Mouse (Mus musculus) ovary, adult 18-20 months (tissue): Measurements from ENCODE around the gene Gm42688.
"Not testable (repeated sequence)": the region's sequence is repeated elsewhere in the genome, so short reads cannot be mapped to it uniquely, and the experiment has no call there.

Experiments
- DNase-seq: peaks from one replicate; pipeline ENCODE4 v3.0.0; 2022; ENCODE audit warnings: low spot score, mixed read lengths

Gm42688 gene

DNA sequence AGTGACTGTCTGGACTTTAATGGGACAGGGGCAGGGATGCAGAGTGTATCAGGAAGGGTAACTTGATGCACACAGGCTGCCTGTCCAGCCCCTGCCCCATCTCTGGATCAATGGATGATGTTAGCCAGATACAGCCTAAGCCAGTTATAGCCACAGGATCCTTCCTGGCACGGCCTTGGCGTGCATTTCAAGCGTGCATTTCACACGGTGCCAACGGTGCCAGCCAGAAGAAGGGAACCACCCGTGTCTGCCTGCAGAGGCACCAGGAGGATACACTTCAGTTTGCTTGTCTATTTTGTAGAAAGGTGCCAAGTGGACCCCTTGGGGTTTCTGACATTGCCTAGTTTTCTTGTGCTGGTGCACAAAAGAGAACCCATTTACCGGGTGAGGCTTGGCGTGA lies 38.6 kb downstream of the Gm42688 start:
- DNase-seq: no peak

GRCm38 (mm10) chr6:83141636-83142035 lies 40.2 kb downstream of the Gm42688 start:
- no peak for DNase-seq

- no peak for DNase-seq
Measured at GRCm38 (mm10) chr6:83142211-83142731, 40.9 kb downstream of the Gm42688 start.

GRCm38 (mm10) chr6:83142886-83143285 lies 41.5 kb downstream of the Gm42688 start:
- DNase-seq: no peak

GRCm38 (mm10) chr6:83145209-83145608 lies 43.8 kb downstream of the Gm42688 start:
- DNase-seq: no peak

GRCm38 (mm10) chr6:83145805-83146204 lies 44.4 kb downstream of the Gm42688 start:
- DNase-seq: no peak

DNA sequence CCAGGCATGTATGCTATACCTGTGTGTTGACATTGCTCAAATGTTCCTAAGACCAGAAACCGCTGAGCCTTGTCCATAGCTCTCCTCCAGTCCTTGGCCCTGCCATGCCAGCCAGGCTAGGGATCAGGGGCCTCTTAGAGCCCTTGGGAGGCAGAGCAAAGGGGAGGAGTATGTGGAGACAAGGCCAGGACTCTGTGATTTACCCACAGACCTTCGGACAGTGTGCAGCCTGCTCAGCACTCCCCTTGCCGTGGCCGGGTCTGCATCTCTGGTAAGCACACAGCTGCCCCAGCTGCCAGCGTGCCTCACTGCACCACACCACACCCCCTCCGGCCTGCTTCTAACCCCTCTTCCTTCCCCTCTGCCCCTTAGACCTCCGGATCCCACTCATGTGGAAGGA lies 45.9 kb downstream of the Gm42688 start:
- peak; percentile 50 for DNase-seq

- DNase-seq: no peak
Measured at GRCm38 (mm10) chr6:83151721-83152120, 50.3 kb downstream of the Gm42688 start.

DNA sequence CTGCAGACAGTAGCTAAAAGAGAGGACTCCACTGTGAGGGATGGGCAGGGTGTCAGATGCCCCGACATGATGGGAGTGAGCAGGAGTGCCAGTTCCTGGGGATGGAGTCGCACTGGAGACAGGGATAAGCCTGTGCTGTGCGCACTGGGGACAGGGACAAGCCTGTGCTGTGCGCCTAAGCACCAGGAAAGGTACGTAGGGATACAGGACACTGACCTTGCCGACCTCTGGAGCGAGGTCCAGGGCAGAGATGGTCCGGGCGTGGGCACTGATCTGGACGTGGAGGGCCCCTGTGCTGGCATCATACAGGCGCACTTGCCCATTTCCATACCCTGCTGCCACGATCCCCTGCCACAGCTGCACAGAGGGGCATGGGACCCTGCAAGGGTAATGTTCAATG lies 51.6 kb downstream of the Gm42688 start:
- DNase-seq: no peak

DNA sequence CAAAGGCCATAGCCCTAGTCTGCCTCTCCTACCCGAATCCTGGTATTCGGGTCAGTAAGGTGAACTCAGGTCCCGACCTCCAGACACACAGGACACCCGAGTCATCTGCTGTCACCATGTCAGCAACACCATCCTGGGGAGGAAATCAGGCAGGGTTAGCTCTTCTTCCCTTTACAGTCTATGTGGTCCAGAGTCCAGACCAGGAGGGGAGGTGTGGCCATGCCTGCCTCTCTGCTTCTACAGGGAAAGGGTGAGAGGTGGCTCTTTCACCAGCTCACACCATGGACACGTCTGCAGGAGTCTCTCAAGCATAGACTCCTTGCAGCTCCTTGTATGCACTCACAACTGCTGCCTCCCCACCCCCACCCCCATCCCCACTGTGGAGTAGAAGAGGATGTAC lies 52.1 kb downstream of the Gm42688 start:
- no peak for DNase-seq

DNA sequence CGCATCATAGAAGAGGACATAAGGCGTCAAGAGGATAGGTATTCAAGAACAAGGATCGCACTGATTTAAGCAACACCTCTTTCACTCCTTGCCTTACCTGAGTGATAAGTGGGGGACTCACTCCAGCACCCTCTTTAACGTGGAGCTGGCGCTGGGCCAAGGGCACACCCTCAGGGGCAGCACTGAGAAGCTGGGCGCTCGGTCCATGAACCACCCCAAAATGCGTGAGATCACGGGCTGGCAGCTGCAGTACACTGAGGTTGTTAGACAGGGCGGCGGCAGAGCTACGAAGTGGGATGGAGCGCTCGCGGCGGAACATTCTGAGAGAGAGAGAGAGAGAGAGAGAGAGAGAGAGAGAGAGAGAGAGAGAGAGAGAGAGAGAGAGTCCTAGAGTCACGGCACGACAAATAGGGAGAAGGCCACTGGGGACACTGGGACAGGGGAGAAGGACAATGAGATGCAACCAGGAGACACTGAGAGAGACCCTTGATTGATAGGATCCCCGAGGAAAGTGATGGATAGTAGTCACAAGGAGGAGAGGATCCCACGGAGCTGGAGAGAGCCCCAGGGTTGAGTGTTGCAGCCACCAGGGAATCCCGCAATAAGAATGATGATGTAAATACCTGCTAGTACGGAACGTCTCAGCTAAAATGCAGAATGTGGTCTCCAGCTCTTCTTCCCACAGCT lies 54.3 kb downstream of the Gm42688 start:
- DNase-seq: no peak

DNA sequence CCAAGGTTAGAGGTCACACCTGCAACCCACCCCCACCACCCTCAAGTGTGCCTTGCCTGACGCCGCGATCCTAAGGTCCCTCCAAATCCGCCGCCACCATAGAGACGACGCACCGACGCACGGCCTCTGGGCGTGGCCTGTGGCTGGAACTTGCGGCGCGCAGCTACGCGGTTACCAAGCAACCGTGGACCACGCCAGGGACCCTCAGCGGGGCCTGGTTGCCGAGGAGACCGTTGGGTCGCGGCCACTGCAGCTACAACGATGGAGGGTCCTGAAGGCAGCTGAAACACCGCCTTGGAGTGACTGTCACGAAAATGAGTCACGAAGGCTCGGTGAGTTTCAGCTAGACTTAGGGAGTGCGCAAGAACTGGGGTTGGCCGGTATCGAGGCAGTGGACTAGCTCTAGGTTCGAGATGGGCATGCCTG lies 54.9 kb downstream of the Gm42688 start, which contains the start of the genes Wdr54 and 1700003E16Rik:
Wdr54 (minus strand) TSS at position 139 of the 426 bp plus-strand sequence.
1700003E16Rik (plus strand) TSS at position 146 of the 426 bp plus-strand sequence.
- DNase-seq: no peak

GRCm38 (mm10) chr6:83159456-83159855 lies 58.0 kb downstream of the Gm42688 start:
- not testable (repeated sequence) for DNase-seq
